Mouse (Mus musculus) left cerebral cortex, adult 11 months (tissue): ENCODE measurements around the gene Anapc11.
"Not testable (repeated sequence)": the region's sequence is repeated elsewhere in the genome, so short reads cannot be mapped to it uniquely, and the experiment has no call there.

Experiments used
- DNase-seq: peaks from one replicate; pipeline ENCODE4 v3.0.0; 2022; ENCODE audit warnings: low spot score

The Anapc11 gene

DNA sequence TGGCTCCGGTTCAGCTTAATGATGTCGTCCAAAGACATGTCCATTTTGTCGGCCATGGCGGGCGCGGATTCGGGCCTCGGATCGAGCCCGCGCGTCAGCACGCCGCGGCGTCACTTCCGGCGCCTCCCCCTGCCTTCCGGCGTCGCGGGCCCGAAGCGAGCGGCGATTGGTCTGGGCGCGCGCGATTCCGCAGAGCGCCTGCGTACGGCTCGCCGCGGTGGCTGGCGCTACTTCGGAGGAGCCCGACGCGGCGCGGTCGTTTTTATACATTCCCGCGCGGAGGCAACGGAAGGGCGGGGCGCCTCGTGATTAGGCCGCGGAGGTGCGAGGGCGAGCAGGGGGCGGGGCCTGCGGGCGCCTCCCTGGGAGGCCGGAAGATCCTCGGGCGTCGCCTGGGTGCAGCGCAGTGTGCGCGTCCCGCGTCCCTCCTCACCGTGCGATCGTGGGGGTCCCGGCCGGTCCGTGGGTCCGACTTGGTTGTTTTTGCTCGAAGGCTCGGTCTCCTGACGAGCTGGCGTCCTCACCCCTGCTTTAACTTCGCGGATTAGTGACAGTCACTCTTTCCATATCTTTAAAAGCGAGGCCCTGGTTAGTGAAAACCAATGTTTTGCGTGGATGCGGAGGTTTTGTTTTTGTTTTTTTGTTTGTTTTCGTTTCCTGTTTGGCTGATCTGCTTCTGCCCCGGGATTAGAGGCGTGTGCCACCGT is at the start of gene Anapc11, which contains the start of gene Alyref:
Gene Anapc11 (plus strand): TSS at position 139 of the 707 bp plus-strand sequence.
Gene Alyref (minus strand): TSS at position 83 of the 707 bp plus-strand sequence.
- DNase-seq = peak; percentile 87

DNA sequence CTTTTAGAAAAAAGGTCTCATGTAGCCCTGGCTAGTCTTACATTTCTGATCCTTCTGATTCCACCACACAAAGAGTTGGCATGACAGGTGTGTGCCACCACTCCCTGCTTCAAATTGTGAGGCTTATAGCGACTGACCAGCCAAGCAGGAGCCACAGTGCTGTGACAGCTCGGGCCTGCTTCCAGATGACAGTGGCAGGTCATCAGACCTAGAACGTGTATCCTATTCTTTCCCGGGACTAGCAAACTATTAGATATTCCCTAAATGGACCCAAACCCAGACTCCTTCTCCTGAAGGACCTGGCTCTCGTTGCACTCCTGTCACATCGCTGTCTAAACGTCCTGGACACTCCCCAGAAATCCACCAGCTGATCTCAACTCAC is 49.4 kb upstream of the Anapc11 start:
- DNase-seq = no peak

DNA sequence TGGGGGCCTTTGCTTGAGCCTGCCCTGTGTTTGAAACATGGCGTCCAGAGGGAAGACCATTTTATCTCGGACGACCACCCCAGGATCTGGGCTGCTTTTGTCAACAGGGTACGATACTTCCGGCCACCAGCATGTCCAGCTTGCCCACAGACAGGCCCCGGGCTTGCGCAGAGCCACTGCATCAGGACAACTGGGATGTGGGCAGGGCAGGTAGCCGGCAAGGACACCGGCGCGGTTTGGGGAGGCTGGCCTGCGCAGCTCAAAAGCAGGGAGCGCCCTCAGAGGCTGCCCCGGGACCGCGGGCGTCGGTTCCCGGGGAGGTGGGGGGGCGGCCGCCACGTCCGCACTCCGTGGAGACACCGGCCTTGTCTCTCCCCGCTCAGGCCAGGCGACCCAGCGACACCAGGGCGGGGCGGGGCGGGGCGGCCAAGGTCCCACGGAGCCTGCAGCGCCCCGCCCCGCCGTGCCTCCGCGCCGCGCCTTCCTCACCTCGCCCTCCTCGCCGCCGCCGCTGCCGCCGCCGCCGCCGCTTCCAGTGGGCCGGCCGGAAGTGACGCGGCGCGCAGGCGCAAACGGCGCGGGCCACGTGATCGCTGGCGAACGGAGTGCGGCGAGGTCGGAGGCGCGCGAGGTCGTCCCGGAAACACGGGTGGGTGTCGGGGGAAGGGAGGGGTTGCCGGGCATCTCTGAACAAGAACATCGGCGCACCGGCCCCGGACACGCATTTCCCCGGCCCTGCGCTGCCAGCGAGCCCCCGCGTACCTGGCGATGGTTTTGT is 48.9 kb upstream of the Anapc11 start, which contains the start of gene Mcrip1:
Gene Mcrip1 (minus strand): TSS at position 560 of the 778 bp plus-strand sequence.
- DNase-seq = peak; percentile 87

DNA sequence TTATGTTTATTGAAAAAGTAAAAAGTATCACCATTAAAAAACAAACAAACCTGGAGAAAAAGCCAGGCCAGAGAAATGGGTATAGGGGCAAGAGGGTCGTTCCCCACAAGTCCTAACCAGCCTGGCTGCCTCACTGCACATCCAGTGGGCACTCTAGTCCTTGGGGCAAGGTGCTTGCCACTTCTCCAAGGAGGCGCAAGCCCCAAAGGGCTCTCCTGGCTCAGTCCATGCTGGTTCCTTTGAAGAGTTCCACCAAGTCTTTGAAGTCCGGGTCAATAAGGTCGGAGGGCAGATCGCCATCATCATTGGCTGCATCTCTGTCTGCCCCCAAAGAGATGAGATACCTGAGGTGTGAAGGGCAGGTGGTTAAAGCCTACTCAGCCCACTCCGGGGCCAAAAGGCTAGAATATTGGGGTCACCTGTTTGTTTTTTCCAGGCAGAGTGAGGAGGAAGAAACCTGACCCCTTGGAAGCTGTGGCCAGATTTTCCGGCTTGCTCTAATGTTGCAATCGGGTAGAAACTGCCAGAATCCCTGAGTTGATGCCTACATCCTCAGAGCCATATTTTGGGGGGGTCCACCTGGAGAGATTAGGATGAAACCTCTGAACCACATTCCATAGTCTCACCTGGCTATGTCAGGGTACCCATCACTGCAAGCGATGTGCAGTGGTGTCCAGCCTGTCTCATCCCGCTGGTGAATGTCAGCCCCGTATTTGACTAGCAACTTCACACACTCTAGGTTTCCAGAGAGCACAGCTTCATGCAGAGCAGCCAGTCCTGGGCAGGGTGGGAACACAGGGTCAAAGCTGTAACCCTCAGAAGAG is 48.0 kb upstream of the Anapc11 start:
- DNase-seq = no peak

DNA sequence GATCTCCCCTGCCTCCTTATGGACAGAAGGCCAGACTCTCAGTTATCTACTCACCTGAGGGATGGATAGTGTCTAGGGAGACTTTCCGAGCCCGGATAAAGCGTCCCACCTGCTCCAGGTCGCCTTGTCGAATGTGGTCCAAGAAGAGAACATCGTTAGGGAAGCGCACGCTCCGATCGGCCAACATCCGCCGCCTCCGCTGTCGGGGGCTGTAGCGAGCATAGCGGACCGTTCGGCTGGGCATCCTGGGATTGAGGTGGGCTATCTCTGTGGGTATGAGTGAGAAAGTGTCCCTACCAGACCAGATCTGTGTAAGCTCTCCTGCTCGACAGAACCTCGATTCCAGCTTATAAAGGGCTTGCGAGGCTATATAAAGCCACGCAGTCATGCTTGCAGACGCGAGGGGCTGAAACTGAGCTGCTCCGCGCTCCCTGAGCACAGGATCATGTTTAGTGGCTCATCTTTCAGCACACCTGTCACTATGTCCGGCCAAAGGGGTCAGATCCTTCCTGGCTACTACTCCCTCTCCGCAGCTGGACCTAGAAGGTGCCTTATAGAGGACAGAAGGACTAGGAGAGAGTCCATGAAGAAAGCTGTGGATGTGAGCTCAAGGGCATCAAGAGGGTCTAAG is 47.3 kb upstream of the Anapc11 start, which contains the start of gene Ppp1r27:
Gene Ppp1r27 (minus strand): TSS at position 323 of the 631 bp plus-strand sequence.
- no peak for DNase-seq

DNA sequence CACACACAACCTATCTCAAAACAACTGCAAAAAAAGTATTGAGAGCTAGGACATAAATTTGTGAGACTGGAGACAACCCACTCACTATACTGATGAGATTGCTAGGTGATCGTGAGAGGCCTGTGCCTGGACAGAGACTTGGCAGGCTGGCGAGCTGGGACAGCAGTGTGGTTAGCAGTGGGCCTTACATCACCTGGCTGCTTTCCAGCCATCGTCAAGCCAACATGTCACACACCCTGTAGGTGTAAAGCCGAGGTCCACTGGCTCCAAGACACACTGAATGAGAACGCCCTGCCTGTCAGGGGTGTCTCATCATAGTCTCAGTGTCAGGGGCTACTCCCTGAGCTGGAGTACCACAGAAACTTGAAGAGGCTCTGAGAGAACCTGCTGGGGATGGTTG is 45.5 kb upstream of the Anapc11 start:
- no peak for DNase-seq

DNA sequence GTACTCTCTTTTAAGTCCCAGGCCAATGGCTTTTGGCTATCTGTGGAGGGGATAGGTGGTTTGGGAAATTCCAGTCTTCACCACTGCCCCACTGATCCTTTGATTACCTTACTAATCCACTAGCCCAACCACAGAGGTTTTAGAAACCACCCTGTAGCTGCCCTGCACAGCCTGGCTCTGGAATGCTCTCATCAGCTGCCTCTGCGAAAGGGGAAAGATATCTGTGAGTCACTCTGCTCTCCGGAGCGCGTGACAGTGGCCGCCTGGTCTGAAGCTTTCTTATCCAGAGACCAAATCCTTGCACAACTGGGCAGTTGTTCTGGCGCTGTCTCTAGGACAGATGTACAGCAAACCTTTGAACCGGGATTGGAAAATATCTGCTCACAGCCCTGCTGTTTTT is 43.4 kb upstream of the Anapc11 start:
- no peak for DNase-seq

DNA sequence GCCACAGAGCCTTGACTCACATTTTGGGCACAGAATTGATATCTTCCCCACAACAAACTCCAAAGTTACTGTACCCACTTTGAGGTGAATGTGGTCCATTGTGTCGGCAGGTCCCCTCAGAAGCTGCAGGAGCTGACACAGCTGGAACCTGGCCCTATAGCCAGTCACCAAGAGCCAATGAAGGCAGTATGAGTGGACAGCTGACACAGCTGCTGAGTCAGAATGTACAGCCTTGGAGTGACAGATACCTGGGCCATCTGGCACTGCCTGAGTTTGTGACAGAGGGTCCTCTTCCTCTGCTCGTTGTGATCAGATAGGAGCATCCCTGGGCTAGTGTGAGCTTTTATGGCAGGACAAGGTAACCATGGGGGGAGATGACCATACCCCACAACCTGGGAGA is 43.0 kb upstream of the Anapc11 start:
- DNase-seq = no peak

DNA sequence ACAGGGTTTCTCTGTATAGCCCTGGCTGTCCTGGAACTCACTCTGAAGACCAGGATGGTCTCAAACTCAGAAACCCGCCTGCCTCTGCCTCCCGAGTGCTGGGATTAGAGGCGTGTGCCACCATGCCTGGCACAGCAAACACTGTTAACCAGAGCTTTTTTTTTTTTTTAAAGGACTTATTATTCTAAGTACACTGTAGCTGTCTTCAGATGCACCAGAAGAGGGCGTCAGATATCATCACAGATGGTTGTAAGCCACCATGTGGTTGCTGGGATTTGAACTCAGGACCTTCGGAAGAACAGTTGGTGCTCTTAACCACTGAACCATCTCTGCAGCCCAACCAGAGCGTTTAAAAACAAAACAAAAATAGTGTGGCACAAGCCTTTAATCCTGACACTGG is 39.4 kb upstream of the Anapc11 start:
- DNase-seq = not testable (repeated sequence)

DNA sequence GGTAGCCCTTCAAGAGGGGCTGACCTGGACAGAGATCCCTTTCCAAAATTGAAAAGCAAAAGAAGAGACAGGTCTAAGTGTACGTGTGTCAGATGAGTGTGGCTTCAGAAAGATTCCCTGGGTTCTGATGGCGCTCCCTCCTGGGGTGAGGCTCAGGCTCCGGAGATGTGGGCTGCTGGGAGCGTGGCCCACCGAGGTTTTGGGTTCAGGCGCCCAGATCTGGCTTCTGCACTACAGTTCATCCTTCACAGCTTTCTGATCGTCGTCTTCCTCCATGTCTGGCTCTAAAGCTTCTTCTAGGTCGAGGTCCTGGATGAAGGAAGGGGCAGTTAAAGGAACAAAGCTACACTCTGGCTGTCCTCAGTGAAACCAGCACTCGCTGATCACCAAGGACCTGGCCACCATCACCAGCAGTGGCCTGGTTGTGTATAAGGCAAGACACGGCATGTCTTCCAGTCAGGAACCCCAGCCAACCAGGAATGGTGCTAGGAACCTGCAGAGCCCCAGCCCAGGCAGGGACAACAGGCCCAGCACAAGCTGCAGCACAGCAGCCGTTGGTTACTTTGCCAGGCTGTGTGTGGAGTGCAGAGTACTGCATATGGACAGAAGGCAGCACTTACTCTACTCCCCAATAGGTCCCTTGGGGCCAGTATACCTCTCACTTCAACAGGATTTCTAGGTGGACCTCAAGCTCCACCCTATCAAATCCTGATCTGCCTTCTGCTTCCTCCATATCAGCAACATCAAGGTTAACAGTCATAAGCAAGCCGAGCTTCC is 37.1 kb upstream of the Anapc11 start:
- no peak for DNase-seq

DNA sequence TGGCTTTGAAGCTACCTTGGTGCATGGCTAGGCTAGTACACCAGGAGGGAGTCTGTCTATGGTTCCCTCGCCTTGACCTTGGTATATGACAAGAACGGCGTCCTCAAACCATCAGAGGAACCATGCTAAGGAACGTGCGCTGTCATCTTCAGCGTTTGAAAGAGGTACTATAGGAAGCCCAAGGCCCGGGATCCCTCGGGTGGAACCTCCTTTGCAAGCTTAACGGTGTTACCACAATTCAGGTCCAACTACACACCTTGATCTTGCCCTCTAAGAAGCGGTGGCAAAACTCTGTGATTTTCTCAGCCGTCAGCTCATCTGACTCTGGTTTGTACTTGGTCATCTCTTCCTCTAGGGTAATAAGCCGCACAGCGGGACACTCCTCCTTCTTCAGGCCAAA is 35.3 kb upstream of the Anapc11 start:
- no peak for DNase-seq

DNA sequence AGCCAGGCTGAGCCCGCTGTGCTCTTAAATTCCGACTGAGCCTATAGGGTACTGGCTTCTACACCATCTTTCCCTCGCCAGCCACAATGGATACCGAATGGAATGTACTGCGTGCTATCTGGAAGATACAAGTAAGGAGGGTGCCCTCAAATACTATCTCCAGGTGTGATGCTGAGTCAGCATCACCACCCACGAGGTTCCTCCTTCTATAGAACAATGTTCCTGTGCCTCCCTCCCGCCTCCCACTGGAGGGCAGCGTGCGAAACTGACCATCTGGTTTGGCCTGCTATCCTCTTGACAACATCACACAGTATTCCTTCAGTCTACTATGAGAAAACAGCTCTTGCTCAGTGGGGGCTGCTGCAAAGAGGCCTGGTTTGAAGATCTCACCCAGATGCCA is 33.1 kb upstream of the Anapc11 start:
- no peak for DNase-seq

DNA sequence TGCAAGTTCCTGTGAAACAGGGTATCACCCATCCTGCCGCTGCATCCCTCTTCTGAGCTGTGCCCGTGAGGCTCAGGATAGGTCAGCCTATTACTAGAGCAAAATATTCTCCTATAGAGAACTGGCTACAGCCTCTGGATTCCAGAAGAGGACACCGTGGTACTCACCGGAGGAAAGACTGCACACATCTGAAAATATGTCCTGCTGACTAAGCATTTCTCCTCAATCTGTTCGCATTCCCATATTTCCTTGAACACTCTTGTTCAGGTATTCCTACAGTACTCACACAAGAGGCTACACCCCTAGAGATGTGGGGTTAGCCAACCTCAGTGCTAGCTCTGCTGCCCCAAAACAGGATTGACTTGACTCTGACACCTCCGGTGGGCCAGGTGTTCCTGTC is 29.9 kb upstream of the Anapc11 start:
- DNase-seq = no peak

DNA sequence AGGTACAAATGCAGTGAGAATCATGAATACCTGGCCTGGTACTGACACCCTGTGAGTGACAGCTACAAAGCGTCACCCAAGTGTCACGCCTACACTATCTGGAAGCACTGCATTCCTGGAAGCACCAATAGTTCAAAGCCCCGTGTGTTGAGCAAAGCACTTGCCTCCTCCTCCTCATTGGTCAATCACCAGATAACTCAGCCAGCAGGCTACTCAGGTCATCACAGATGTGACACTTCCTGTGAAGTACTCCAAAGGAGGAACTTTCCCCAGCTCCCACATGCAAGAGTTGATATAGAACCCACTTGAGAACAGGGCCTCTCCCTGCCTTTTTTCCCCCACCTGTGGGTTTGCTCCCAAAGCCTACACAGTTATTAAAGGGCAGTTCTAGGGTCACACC is 27.1 kb upstream of the Anapc11 start:
- DNase-seq = no peak

DNA sequence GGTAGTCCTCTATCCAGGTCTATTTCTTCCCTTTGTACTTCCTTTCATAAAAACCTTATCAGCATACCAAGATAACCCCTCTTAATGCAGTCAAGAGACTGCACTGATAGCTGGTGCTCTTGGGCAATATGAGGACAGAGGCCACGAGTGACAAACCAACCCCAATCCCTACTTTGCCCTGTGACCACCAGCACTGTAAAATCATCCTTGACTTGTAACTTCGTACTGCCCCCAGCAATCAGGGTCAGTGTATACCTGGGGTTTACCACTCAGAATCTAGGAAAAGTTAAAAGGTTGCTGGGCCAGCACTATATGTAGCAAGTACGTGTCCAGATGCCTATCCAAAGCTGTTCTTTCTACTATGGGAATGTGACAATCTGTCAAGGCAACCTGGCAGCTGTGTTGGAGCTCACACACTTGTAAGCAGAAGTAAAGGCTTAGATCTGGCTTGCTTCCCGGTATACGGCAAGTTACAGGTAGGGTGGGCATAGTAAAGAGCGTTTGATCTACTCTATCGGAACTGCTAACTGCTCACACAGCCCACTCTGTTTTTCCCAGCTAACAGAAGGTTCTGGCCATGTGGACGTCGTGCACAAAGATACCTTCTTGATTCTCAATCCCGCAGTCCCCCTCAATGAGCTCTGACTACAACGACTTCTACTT is 26.3 kb upstream of the Anapc11 start:
- no peak for DNase-seq

DNA sequence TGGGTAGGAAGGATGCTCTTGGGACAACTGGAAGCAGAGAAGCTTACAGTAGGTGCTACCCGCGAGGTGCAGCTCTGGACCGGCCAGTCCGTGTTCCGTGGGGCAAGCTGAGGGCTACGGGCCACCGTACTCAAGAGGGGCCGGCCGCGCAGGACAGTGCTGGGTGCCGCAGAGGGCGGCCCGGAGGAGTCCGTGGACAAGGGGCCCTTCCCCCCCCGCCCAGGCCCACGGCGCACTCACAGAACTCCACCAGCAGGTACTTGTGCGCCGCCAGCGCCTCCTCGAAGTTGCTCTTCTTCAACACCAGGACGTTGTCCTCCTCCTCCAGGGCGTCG is 25.8 kb upstream of the Anapc11 start:
- no peak for DNase-seq

DNA sequence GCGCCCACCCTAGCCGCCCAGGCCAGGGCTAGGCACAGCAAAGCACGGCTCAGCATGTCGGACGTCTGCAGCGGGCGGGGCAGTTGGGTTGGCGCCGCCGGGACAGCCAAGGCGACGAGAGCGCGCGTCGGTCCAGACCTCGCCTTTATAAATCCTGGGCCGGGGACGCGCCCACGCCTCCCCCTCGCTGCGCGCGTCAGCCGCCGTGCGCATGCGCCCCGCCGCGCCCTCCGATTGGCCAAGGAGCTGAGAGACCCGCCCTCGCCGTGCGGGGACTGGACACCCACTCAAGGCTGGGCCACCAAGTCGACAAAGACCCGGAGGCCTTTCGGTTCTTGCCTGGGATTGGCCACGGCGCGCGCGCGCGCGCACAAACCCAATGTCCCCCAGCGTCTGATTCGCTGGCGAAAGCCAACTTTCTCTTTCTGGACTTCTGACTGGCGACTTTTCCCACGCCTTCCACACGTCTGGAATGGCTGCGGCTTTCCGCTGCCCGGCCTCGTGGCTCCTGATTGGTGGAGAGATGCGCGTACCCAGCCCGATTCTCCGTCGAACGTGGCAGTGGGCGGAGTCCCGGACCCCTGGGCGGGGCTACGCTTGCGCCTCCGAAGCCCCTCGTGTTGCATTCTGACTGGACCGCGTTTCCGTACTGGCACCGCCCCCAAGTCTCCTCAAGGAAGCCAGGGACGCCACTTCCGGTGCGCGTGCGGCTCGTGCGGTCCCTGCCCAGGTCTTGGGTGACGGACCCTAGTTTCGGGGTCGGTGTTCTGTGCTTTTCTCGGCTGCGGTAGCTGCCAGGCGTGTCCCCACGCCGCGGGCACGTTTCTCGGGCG is 25.3 kb upstream of the Anapc11 start, which contains the start of gene P4hb:
Gene P4hb (minus strand): TSS at position 502 of the 833 bp plus-strand sequence.
- peak; percentile 100 for DNase-seq

DNA sequence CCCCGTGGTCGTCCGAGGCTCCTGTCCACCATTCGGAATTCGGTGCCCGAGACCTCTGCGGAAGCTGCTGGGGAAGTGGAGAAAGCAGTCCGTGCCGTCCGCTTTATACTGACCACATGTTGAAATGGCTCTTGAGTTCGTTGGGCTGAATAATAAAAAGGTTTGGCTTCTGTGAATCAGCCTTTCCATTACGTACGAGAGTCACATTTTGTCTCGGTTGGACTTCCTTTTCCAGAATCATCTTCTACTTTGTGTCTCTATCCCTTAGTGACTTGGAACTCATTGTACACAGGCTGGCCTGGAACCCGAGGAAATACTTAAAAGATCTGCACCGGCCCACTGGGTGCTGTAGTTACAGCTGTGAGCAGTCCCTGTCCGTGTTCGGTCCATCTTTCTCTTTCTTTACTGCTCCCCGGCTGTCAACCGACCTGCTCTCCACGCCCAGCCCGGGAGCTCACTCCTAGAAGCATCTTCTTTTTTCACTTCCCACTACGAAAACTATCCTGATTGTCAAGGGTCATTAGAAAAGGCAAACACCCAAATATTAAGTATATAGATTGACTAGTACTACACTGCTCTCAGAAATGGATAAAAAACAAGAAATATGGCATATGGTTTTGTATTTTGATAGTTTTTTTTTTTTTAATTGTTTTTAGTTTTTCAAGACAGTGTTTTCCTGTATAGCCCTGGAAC is 24.5 kb upstream of the Anapc11 start:
- no peak for DNase-seq

DNA sequence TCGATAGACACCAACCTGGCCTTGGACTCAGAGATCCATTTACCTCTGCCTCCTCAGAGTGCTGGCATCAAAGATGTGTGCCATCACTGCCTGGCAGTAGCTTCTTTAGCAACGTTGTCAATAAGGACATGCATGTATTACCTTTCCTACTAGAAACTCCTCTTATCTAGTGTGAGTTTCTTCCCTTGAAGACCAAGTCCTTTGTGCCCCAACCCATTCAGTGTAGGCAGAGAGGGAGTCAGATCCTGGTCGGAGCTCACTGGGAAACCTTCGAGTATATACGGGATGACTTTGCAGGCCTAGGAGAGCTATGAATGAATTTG is 24.0 kb upstream of the Anapc11 start:
- DNase-seq = no peak
